Mouse (Mus musculus) fibroblast of lung, adult 2 months (primary cell): ENCODE measurements around the gene Slc17a8.

ENCODE experiments used
- DNase-seq: peaks from one replicate; pipeline ENCODE4 v3.0.0-alpha.2; 2011; ENCODE audit warnings: low read depth

Slc17a8 gene

GRCm38 (mm10) chr10:89527054-89527453 lies 94.0 kb downstream of the Slc17a8 start:
- peak; percentile 85 for DNase-seq

GRCm38 (mm10) chr10:89525823-89526222 lies 95.2 kb downstream of the Slc17a8 start:
- no peak for DNase-seq
